8 mouse cellular contexts compared by ENCODE assay signal in genomic region chr11:22003341-22003981, GRCm38 (mm10). TPM values are rescaled to one million over a fixed set of nuclear protein-coding genes. Genes with fewer than 3 reads are reported as not detected.
A peak's percentile ranks its signal among the peaks of the same experiment; 100 is the strongest.
DNase-seq lines count a peak whose midpoint lies in the region; ATAC-seq and TF ChIP-seq lines count a peak whose summit lies in the region.

No protein-coding gene starts in this region.

- intact Hi-C loops in heart, adult 2 months (cut with DNase I) = no loop called here

- H3K9me3 ChIP-seq in midbrain, embryonic 13.5 days = no peaks in the 10 kb centered on the region

- H3K27me3 ChIP-seq in heart, adult 2 months (ENCODE audit: control insufficient read depth, insufficient read depth, low read length) = peaks cover 44% of the 10 kb centered on the region
- peaks cover 62% of the 10 kb centered on the region for H3K27me3 ChIP-seq in midbrain, embryonic 13.5 days

- ATAC-seq in midbrain, embryonic 13.5 days = no peak

- 8% methylated on average over 31 of the region's 31 CpGs for WGBS in heart, adult 2 months
- WGBS in midbrain, embryonic 13.5 days = under 1% methylated on average over 31 of the region's 31 CpGs

- H3K4me1 ChIP-seq in heart, adult 2 months (ENCODE audit: control insufficient read depth, insufficient read depth, low read length) = peaks cover 3% of the 10 kb centered on the region
- peaks cover 85% of the 10 kb centered on the region for H3K4me1 ChIP-seq in midbrain, embryonic 13.5 days (replicated peaks)

- peak; percentile 17 for DNase-seq in adrenal gland, postnatal 14 days
- DNase-seq in adrenal gland, postnatal 4 days (ENCODE audit: low spot score in 2 of 2) = no peak
- peak; percentile 26 for DNase-seq in ovary, postnatal 36 days (ENCODE audit: low spot score)
- no peak for DNase-seq in ovary, adult 18-20 months (ENCODE audit: low spot score)
- peak; percentile 29 to 56 for DNase-seq in heart, adult 2 months
- peak; percentile 42 to 55 for DNase-seq in kidney, postnatal 4 days
- DNase-seq in T-cell, adult 2 months (ENCODE audit: low spot score) = no peak

- H3K79me2 ChIP-seq in heart, adult 2 months (replicated peaks; ENCODE audit: control insufficient read depth, insufficient read depth, low read length) = no peaks in the 10 kb centered on the region

- H3K27ac ChIP-seq in heart, adult 2 months = no peak overlapping the region
- H3K27ac ChIP-seq in midbrain, embryonic 13.5 days = peak overlapping the region; percentile 94

- H3K36me3 ChIP-seq in heart, adult 2 months (ENCODE audit: control insufficient read depth, insufficient read depth, low read length) = peaks cover 2% of the 10 kb centered on the region
- no peaks in the 10 kb centered on the region for H3K36me3 ChIP-seq in midbrain, embryonic 13.5 days

- peak overlapping the region; percentile 76 for H3K4me2 ChIP-seq in midbrain, embryonic 13.5 days (replicated peaks)

- no peak overlapping the region for H3K9ac ChIP-seq in heart, adult 2 months (ENCODE audit: low read depth, low read length)
- H3K9ac ChIP-seq in midbrain, embryonic 13.5 days (replicated peaks) = peak overlapping the region; percentile 88

- TF ChIP-seq EP300 in heart, adult 2 months (IDR thresholded peaks at IDR 0.05; ENCODE audit: insufficient read depth, low read depth, low read length) = no peak

- TF ChIP-seq POLR2A in heart, adult 2 months (IDR thresholded peaks at IDR 0.05; ENCODE audit: insufficient read depth, low read depth, low read length) = no peak

- H3K4me3 ChIP-seq in heart, adult 2 months = no peak overlapping the region
- peak overlapping the region; percentile 67 for H3K4me3 ChIP-seq in midbrain, embryonic 13.5 days (replicated peaks)

- TF ChIP-seq CTCF in heart, adult 2 months (IDR thresholded peaks at IDR 0.05) = no peak

RNA-seq across cellular contexts. Expression of gene Otx1, which starts 0.8 kb away (rescaled TPM):
- not detected in 2 replicates for total RNA-seq in adrenal gland, postnatal 14 days (2021)
- not detected for total RNA-seq in adrenal gland, postnatal 4 days (2021)
- total RNA-seq in heart, adult 2 months (2021) = not detected
- 0.06 and 0.66 TPM in 2 replicates for polyA plus RNA-seq in heart, adult 2 months (2012; rRNA removed)
- polyA plus RNA-seq in midbrain, embryonic 13.5 days (2015; fragmentation: Nextera tagmentation; extraction: Ambion mirVana) = 23.2 and 23.5 TPM in 2 replicates

Comparison
In these comparisons a context has a peak if more than half of its experiments do, and no peak if none do; other contexts are left out.
1. DNase-seq: peak in adrenal gland, postnatal 14 days (single experiment), ovary, postnatal 36 days (single experiment), heart, adult 2 months (2 of 2) and kidney, postnatal 4 days (2 of 2); none in adrenal gland, postnatal 4 days (0 of 2), ovary, adult 18-20 months (single experiment) and T-cell, adult 2 months (single experiment).